Mouse (Mus musculus) forebrain, embryonic 14.5 days (tissue): Measurements from ENCODE around the gene Kalrn. TPM values are rescaled to one million over a fixed set of nuclear protein-coding genes. Genes with fewer than 3 reads are reported as not detected.

ENCODE experiments used
- ATAC-seq: fragments of 200-750 bp; cut with Nextera tagmentation; 2 replicates; pipeline ENCODE4 v1.8.0; 2017; ENCODE audit warnings: mild to moderate bottlenecking, moderate library complexity
- DNase-seq: peaks from one replicate; pipeline ENCODE4 v3.0.0-alpha.2; 2015; ENCODE audit warnings: low spot score
- H3K27ac ChIP-seq: fragments of 300-500 bp; sonication (generic); 2 replicates; pipeline ENCODE4 v1.5.1; 2014; ENCODE audit warnings: low read depth, mild to moderate bottlenecking, control low read depth, low read length, moderate library complexity
- H3K27me3 ChIP-seq: fragments of 300-500 bp; sonication (generic); replicated peaks from 2 replicates; pipeline ENCODE4 v1.6.1; 2014; ENCODE audit warnings: low read length, control low read depth, mixed read lengths; ENCODE audit not compliant: control insufficient read depth, insufficient read depth
- H3K36me3 ChIP-seq: fragments of 300-500 bp; sonication (generic); 2 replicates; pipeline ENCODE4 v1.6.1; 2014; ENCODE audit warnings: low read length, control low read depth; ENCODE audit not compliant: control insufficient read depth, insufficient read depth
- H3K4me1 ChIP-seq: fragments of 300-500 bp; sonication (generic); 2 replicates; pipeline ENCODE4 v1.6.1; 2014; ENCODE audit warnings: antibody characterized with exemption, low read length, control low read depth; ENCODE audit not compliant: control insufficient read depth, insufficient read depth
- H3K4me2 ChIP-seq: fragments of 300-500 bp; sonication (generic); 2 replicates; pipeline ENCODE4 v1.6.1; 2014; ENCODE audit warnings: mild to moderate bottlenecking, control low read depth, low read length
- H3K4me3 ChIP-seq: fragments of 300-500 bp; sonication (generic); 2 replicates; pipeline ENCODE4 v1.5.1; 2014; ENCODE audit warnings: low read depth, low read length, control low read depth
- H3K9ac ChIP-seq: fragments of 300-500 bp; sonication (generic); 2 replicates; pipeline ENCODE4 v1.6.1; 2014; ENCODE audit warnings: mild to moderate bottlenecking, low read length, control low read depth, moderate library complexity
- H3K9me3 ChIP-seq: fragments of 300-500 bp; sonication (generic); replicated peaks from 2 replicates; pipeline ENCODE4 v1.6.1; 2016; ENCODE audit warnings: low read length, control low read depth, mixed read lengths; ENCODE audit not compliant: control insufficient read depth
- WGBS: fragments of 180-500 bp; shearing (Covaris S2); extraction: QIAGEN DNeasy Blood & Tissue Kit; methylation state at CpG from one replicate; pipeline ENCODE4 v1.1.7; 2014; 5-methylcytosine and 5-hydroxymethylcytosine counted together
- polyA plus RNA-seq: library from polyadenylated mRNA; unstranded; fragments of >200 nt; fragmentation: Nextera tagmentation; extraction: Ambion mirVana; gene quantifications from 2 replicates; pipeline ENCODE4 v1.2.1, GENCODE M21; 2014

Kalrn gene
- polyA plus RNA-seq, 1 experiment from 2014 or later = 19.7 TPM

- Histone ChIP-seq H3K27me3 (no peaks in the 10 kb centered on the region), H3K36me3 (peaks cover 39% of the 10 kb centered on the region), H3K4me1 (no peaks in the 10 kb centered on the region), H3K4me2 (no peak overlapping the region), H3K27ac (no peak overlapping the region), H3K9ac (no peak overlapping the region), H3K4me3 (no peak overlapping the region), H3K9me3 (no peaks in the 10 kb centered on the region)
- WGBS = 90% methylated on average over 4 of the region's 4 CpGs
- no peak for ATAC-seq
- DNase-seq = no peak
These were observed 533.6 kb downstream of the Kalrn start for GRCm38 (mm10) chr16:34039736-34040135.

GRCm38 (mm10) chr16:34036327-34037047 is 536.8 kb downstream of the Kalrn start:
- ATAC-seq = no peak
- no peak overlapping the region for H3K4me3 ChIP-seq
- peaks cover 64% of the 10 kb centered on the region for H3K36me3 ChIP-seq
- H3K9me3 ChIP-seq = no peaks in the 10 kb centered on the region
- no peaks in the 10 kb centered on the region for H3K27me3 ChIP-seq
- no peak for DNase-seq
- no peak overlapping the region for H3K9ac ChIP-seq
- H3K27ac ChIP-seq = no peak overlapping the region
- H3K4me2 ChIP-seq = no peak overlapping the region
- H3K4me1 ChIP-seq = no peaks in the 10 kb centered on the region
- 85% methylated on average over 10 of the region's 10 CpGs for WGBS

- Histone ChIP-seq H3K4me1 (no peaks in the 10 kb centered on the region), H3K4me2 (no peak overlapping the region), H3K9ac (no peak overlapping the region), H3K36me3 (peaks cover 71% of the 10 kb centered on the region), H3K27ac (no peak overlapping the region), H3K4me3 (no peak overlapping the region), H3K27me3 (no peaks in the 10 kb centered on the region), H3K9me3 (no peaks in the 10 kb centered on the region)
- DNase-seq (no peak), ATAC-seq (no peak)
- WGBS = 100% methylated on average over 2 of the region's 2 CpGs
These were observed 537.6 kb downstream of the Kalrn start for GRCm38 (mm10) chr16:34035780-34036179.

- Histone ChIP-seq H3K9me3 (no peaks in the 10 kb centered on the region), H3K4me3 (no peak overlapping the region), H3K27ac (no peak overlapping the region), H3K4me2 (no peak overlapping the region), H3K9ac (no peak overlapping the region), H3K4me1 (no peaks in the 10 kb centered on the region), H3K36me3 (peaks cover 72% of the 10 kb centered on the region), H3K27me3 (no peaks in the 10 kb centered on the region)
- WGBS = 96% methylated on average over 17 of the region's 17 CpGs
- ATAC-seq = no peak
- no peak for DNase-seq
These were observed 539.1 kb downstream of the Kalrn start for GRCm38 (mm10) chr16:34034267-34034666.

- Histone ChIP-seq H3K9ac (no peak overlapping the region), H3K4me2 (no peak overlapping the region), H3K27me3 (no peaks in the 10 kb centered on the region), H3K4me3 (no peak overlapping the region), H3K9me3 (no peaks in the 10 kb centered on the region), H3K4me1 (no peaks in the 10 kb centered on the region), H3K27ac (no peak overlapping the region), H3K36me3 (peaks cover 82% of the 10 kb centered on the region)
- 96% methylated on average over 12 of the region's 12 CpGs for WGBS
- DNase-seq (no peak), ATAC-seq (no peak)
These were observed 541.2 kb downstream of the Kalrn start for GRCm38 (mm10) chr16:34032011-34032645.

- DNase-seq (no peak), ATAC-seq (no peak)
- Histone ChIP-seq H3K36me3 (peaks cover 86% of the 10 kb centered on the region), H3K27me3 (no peaks in the 10 kb centered on the region), H3K4me3 (no peak overlapping the region), H3K4me2 (no peak overlapping the region), H3K9me3 (no peaks in the 10 kb centered on the region), H3K9ac (no peak overlapping the region), H3K27ac (no peak overlapping the region), H3K4me1 (no peaks in the 10 kb centered on the region)
- 92% methylated on average over 9 of the region's 9 CpGs for WGBS
These were observed 541.8 kb downstream of the Kalrn start for GRCm38 (mm10) chr16:34031565-34031964.

DNA sequence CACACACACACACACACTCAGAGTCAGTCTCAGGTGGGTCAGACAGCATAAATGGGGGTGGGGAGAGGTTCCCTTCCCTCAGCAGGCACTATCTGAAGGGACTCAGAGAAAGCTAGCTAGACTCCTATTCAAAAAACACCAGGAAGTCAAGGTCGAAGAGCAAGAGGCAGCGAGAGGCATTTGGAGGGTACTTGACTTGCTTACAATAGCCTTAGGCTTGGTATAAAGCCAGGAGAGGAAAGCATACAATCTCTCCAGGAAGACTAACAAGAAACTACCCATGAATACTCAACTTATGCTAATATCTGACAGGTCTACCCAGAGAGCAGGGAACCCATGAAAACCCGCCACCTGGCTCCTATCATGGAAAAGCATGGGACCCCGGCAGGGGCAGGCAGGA is 543.0 kb downstream of the Kalrn start:
- DNase-seq (no peak), ATAC-seq (no peak)
- Histone ChIP-seq H3K9ac (no peak overlapping the region), H3K4me3 (no peak overlapping the region), H3K4me2 (no peak overlapping the region), H3K36me3 (peaks cover 82% of the 10 kb centered on the region), H3K4me1 (no peaks in the 10 kb centered on the region), H3K27me3 (no peaks in the 10 kb centered on the region), H3K9me3 (no peaks in the 10 kb centered on the region), H3K27ac (no peak overlapping the region)
- whole genome bisulfite sequencing = 87% methylated on average over 4 of the region's 4 CpGs

- H3K4me2 ChIP-seq = no peak overlapping the region
- WGBS = 91% methylated on average over 5 of the region's 5 CpGs
- H3K27me3 ChIP-seq = no peaks in the 10 kb centered on the region
- no peak overlapping the region for H3K9ac ChIP-seq
- no peaks in the 10 kb centered on the region for H3K9me3 ChIP-seq
- H3K27ac ChIP-seq = no peak overlapping the region
- H3K4me1 ChIP-seq = no peaks in the 10 kb centered on the region
- ATAC-seq (no peak), DNase-seq (no peak)
- no peak overlapping the region for H3K4me3 ChIP-seq
- H3K36me3 ChIP-seq = peaks cover 76% of the 10 kb centered on the region
These were observed 543.5 kb downstream of the Kalrn start for GRCm38 (mm10) chr16:34029790-34030189.

DNA sequence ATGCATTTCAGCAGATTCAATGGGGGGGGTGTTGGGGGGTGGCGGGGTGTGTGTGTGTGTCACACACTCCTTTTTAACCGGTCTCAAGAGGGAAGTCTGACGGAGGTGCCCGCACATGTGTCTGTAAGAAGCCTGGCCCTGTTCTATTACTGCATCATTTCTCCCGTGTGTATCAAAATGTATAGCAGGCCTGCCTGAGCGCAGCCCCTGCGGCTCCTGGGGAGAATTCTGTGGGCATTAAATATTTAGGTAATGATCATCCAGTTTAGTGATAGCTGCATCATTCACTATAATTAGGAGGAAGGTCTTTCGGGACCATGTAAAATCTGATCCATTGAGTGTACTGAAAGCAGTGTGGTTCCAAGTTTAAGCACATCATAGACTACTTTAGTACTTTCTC is 556.1 kb downstream of the Kalrn start:
- Histone ChIP-seq H3K4me1 (no peaks in the 10 kb centered on the region), H3K9me3 (no peaks in the 10 kb centered on the region), H3K36me3 (peaks cover 44% of the 10 kb centered on the region), H3K4me2 (no peak overlapping the region), H3K4me3 (no peak overlapping the region), H3K9ac (no peak overlapping the region), H3K27me3 (no peaks in the 10 kb centered on the region), H3K27ac (no peak overlapping the region)
- 90% methylated on average over 8 of the region's 8 CpGs for WGBS
- ATAC-seq (no peak), DNase-seq (no peak)
